Mouse (Mus musculus) gastrocnemius, postnatal 14 days (tissue): ENCODE results near the gene Olfr330. TPM values are rescaled to one million over a fixed set of nuclear protein-coding genes. Genes with fewer than 3 reads are reported as not detected.
"Not testable (repeated sequence)": the region's sequence is repeated elsewhere in the genome, so short reads cannot be mapped to it uniquely, and the experiment has no call there.

Experiments
- DNase-seq: peaks from one replicate; pipeline ENCODE4 v3.0.0; 2021; ENCODE audit warnings: mixed read lengths
- intact Hi-C: fragments of 180-260 bp; cut with DNase I; formaldehyde crosslinking; loops from one replicate; pipeline ENCODE4 v1.15.1; 2025; ENCODE audit warnings: low total_unique reads
- long read RNA-seq, 2 experiments: library from polyadenylated mRNA; stranded (forward); transcript quantifications; one replicate each; pipeline ENCODE4 v2.0.0; 2021
- total RNA-seq, 2 experiments: library from RNA; stranded (reverse); gene quantifications; 2 replicates each; pipeline ENCODE4 v1.2.3; 2021

Olfr330 gene
- total RNA-seq = not detected
- long read RNA-seq, experiment 1 = 0 reads
- long read RNA-seq, experiment 2 = 0 reads

GRCm38 (mm10) chr11:58534736-58535135, at the start of gene Olfr330:
Olfr330 (minus strand) TSS chr11:58534836.
- DNase-seq, intact Hi-C loops: not testable (repeated sequence)

- DNase-seq = no peak
- intact Hi-C loops = no loop called here
Measured at GRCm38 (mm10) chr11:58578636-58579035, 44.0 kb upstream of the Olfr330 start.

GRCm38 (mm10) chr11:58577430-58577829, 42.8 kb upstream of the Olfr330 start, which contains the start of gene Olfr325:
Olfr325 (plus strand) TSS chr11:58577730.
- DNase-seq = no peak
- intact Hi-C loops = no loop called here

- peak; percentile 64 for DNase-seq
- intact Hi-C loops = no loop called here
Measured at GRCm38 (mm10) chr11:58570405-58570804, 35.8 kb upstream of the Olfr330 start, which contains the start of gene Olfr224. Olfr224 (minus strand) TSS chr11:58570553.

- intact Hi-C loops = no loop called here
- DNase-seq = no peak
Measured at GRCm38 (mm10) chr11:58555536-58555935, 20.9 kb upstream of the Olfr330 start, which contains the start of gene Olfr328. Olfr328 (minus strand) TSS chr11:58555636.

GRCm38 (mm10) chr11:58546322-58546721, 11.7 kb upstream of the Olfr330 start, which contains the start of gene Olfr329-ps:
Olfr329-ps (minus strand) TSS chr11:58546422.
- intact Hi-C loops = no loop called here
- no peak for DNase-seq

GRCm38 (mm10) chr11:58519756-58520155, 14.9 kb downstream of the Olfr330 start:
- DNase-seq = peak; percentile 12
- intact Hi-C loops = not testable (repeated sequence)

GRCm38 (mm10) chr11:58518916-58519315, 15.7 kb downstream of the Olfr330 start:
- intact Hi-C loops = not testable (repeated sequence)
- peak; percentile 78 for DNase-seq

GRCm38 (mm10) chr11:58509058-58509457, 25.6 kb downstream of the Olfr330 start:
- intact Hi-C loops, DNase-seq: not testable (repeated sequence)

- intact Hi-C loops = not testable (repeated sequence)
Measured at GRCm38 (mm10) chr11:58502472-58502871, 32.2 kb downstream of the Olfr330 start, which contains the start of gene Olfr331. Olfr331 (minus strand) TSS chr11:58502572.

GRCm38 (mm10) chr11:58499290-58499689, 35.3 kb downstream of the Olfr330 start:
- no peak for DNase-seq
- intact Hi-C loops = no loop called here

More at GRCm38 (mm10) chr11:58502472-58502871, 32.2 kb downstream of the Olfr330 start, which contains the start of gene Olfr331:
- DNase-seq = not testable (repeated sequence)

- no peak for DNase-seq
- intact Hi-C loops = no loop called here
Measured at GRCm38 (mm10) chr11:58498761-58499160, 35.9 kb downstream of the Olfr330 start.

GRCm38 (mm10) chr11:58492455-58492854, 42.2 kb downstream of the Olfr330 start, which contains the start of gene Olfr332:
Olfr332 (minus strand) TSS chr11:58492555.
- intact Hi-C loops = no loop called here
- DNase-seq = no peak

Other genes starting within 250 kb of the Olfr330 start
- gene Zfp692, start 227.8 kb downstream of the Olfr330 start, total RNA-seq = 1 to 10 TPM; 2.7 to 3.4 TPM
- 10 to 100 TPM; 43.0 to 45.1 TPM for gene Zfp672, start 204.5 kb downstream of the Olfr330 start, total RNA-seq
- gene Sh3bp5l, start 204.1 kb downstream of the Olfr330 start, total RNA-seq = 10 to 100 TPM; 22.9 to 26.2 TPM
- gene Lypd8, start 155.8 kb downstream of the Olfr330 start, total RNA-seq = not detected
- gene 1810065E05Rik, start 113.7 kb downstream of the Olfr330 start, total RNA-seq = not detected
- not detected for gene Gm12253, start 102.3 kb downstream of the Olfr330 start, total RNA-seq
- gene Lypd9, start 81.9 kb downstream of the Olfr330 start, total RNA-seq = not detected
- not detected for gene Olfr30, start 72.6 kb downstream of the Olfr330 start, total RNA-seq
- gene Olfr332, start 42.3 kb downstream of the Olfr330 start, total RNA-seq = not detected
- gene Olfr331, start 32.3 kb downstream of the Olfr330 start, total RNA-seq = not detected
- not detected for gene Olfr329-ps, start 11.6 kb upstream of the Olfr330 start, total RNA-seq
- under 1 TPM in 1 of 2 experiments, not detected in 1; 0.07 TPM for gene Olfr328, start 20.8 kb upstream of the Olfr330 start, total RNA-seq
- gene Olfr224, start 35.7 kb upstream of the Olfr330 start, total RNA-seq = not detected
- not detected for gene Olfr325, start 42.9 kb upstream of the Olfr330 start, total RNA-seq
- not detected for gene Olfr324, start 60.3 kb upstream of the Olfr330 start, total RNA-seq
- gene 2210407C18Rik, start 81.2 kb upstream of the Olfr330 start, total RNA-seq = not detected
- gene Olfr323, start 95.7 kb upstream of the Olfr330 start, total RNA-seq = not detected
- not detected for gene Trim58, start 105.6 kb upstream of the Olfr330 start, total RNA-seq
- gene Olfr322, start 123.9 kb upstream of the Olfr330 start, total RNA-seq = not detected
- not detected for gene Olfr320, start 146.3 kb upstream of the Olfr330 start, total RNA-seq
- not detected for gene Olfr319, start 164.3 kb upstream of the Olfr330 start, total RNA-seq
- gene Olfr318, start 189.2 kb upstream of the Olfr330 start, total RNA-seq = not detected
- gene Olfr317, start 204.4 kb upstream of the Olfr330 start, total RNA-seq = not detected
- not detected for gene Olfr316, start 217.9 kb upstream of the Olfr330 start, total RNA-seq
- gene Olfr315, start 238.4 kb upstream of the Olfr330 start, total RNA-seq = not detected
- not detected for gene Olfr314, start 248.1 kb upstream of the Olfr330 start, total RNA-seq